Mouse (Mus musculus): ENCODE results near the gene 1700093K21Rik. TPM values are rescaled to one million over a fixed set of nuclear protein-coding genes. Genes with fewer than 3 reads are reported as not detected.
A peak's percentile ranks its signal among the peaks of the same experiment; 100 is the strongest.

1700093K21Rik gene
- polyA plus RNA-seq, 1 experiment: 0.90 TPM

DNA sequence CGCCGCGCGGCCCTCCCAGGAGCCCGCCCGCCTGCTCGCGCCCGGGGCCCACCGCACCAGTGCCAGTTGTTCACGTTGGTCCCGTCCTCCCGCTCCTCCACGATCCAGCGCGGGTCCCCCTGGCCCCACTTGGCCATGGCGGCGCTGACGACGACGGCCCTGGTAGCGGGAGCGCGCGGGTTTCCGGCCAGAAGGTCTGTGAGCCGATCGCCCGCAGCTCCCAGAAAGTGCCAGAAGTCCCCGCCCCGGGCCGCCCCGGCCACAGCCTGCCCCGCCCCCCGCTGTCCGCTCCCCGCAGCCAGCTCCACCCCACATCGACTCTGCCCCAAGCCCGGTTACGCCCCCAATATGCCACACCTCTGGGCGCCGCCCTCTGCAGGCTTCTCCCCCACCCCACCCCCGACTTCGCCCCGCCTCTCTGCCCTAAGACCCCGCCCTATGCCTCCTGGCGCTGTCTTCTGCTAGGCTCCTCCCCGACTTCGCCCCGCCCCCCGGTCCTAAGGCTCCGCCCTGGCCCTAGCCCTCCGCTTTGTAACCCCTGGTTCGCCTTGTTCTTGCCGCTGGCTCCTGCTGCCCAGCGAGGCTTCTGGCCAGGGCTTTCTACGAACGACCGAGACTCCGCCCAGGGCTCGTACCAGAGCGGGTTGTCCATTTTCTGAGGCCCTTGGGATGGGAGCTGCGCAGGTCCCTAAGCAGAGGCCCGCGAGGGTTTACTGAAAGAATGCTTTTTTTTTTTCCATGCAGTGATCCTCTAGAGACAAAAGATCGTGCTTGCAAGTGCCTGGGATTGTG lies 23.0 kb downstream of the 1700093K21Rik start, which contains the start of gene Ahsa2:
TSS of gene Ahsa2 (minus strand) at position 313 of the 792 bp plus-strand sequence.
- TF ChIP-seq POLR2A (IDR thresholded peaks at IDR 0.05; ENCODE audit: extremely low read depth, insufficient read depth, low read length) (peak; percentile 45; the same call in 1 of the 2 replicates), CTCF (IDR thresholded peaks at IDR 0.05; ENCODE audit: extremely low read depth, insufficient read depth, low read length) (no peak)
- Histone ChIP-seq H3K4me1 (ENCODE audit: control insufficient read depth, insufficient read depth, low read length) (peaks cover 11% of the 10 kb centered on the region), H3K27ac (ENCODE audit: insufficient read depth, low read length) (peak within 1 kb of the TSS; percentile 94), H3K4me3 (ENCODE audit: insufficient read depth, low read length) (peak within 1 kb of the TSS; percentile 88)

DNA sequence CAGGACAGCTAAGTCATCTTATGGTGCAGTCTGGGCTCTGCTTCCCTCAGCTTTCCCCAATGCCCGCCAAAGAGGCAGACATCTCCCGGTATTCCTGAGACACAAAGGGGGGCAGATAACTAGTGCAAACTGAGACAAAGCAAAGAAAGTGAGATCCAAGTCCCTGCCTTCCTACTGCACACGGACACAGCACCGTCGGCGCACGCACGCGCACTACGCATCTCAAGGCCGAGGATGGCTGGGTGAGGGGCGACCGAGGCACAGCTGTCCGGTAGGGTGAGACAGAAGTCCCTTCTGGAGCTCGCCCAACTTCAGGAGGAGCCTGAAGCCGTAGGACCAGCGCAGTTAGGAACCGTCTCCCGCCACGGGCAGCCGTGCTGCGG lies 23.6 kb downstream of the 1700093K21Rik start:
- TF ChIP-seq CTCF (IDR thresholded peaks at IDR 0.05; ENCODE audit: extremely low read depth, insufficient read depth, low read length) (no peak), POLR2A (IDR thresholded peaks at IDR 0.05; ENCODE audit: extremely low read depth, insufficient read depth, low read length) (peak; percentile 74; the same call in 1 of the 2 replicates)
- peaks cover 11% of the 10 kb centered on the region for H3K4me1 ChIP-seq (ENCODE audit: control insufficient read depth, insufficient read depth, low read length)
- H3K4me3 ChIP-seq (ENCODE audit: insufficient read depth, low read length): peak overlapping the region; percentile 88
- H3K27ac ChIP-seq (ENCODE audit: insufficient read depth, low read length): peak overlapping the region; percentile 94

DNA sequence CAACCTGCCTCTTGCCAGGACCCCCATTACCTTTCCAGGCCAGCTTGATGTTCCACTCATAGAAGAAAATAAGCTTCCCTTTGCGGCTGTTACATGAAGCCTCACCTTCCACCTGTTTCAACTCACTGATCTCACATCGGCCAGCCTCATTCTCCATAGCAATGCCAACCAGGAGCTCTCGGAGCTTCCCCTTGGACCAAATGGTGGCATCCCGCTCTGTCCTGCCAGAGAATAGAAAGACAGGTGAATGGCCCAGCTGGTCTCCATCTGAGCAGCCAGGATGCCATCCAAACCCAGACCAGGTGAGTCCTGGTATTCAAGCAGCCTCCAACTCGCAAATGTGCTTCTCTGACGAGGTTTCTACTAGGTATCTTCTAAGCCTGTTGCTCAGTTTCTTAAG lies 24.3 kb downstream of the 1700093K21Rik start:
- H3K4me1 ChIP-seq (ENCODE audit: control insufficient read depth, insufficient read depth, low read length): peaks cover 11% of the 10 kb centered on the region
- H3K4me3 ChIP-seq (ENCODE audit: insufficient read depth, low read length): peak overlapping the region; percentile 88
- no peak for TF ChIP-seq CTCF (IDR thresholded peaks at IDR 0.05; ENCODE audit: extremely low read depth, insufficient read depth, low read length)
- TF ChIP-seq POLR2A (IDR thresholded peaks at IDR 0.05; ENCODE audit: extremely low read depth, insufficient read depth, low read length): no peak
- H3K27ac ChIP-seq (ENCODE audit: insufficient read depth, low read length): no peak overlapping the region

DNA sequence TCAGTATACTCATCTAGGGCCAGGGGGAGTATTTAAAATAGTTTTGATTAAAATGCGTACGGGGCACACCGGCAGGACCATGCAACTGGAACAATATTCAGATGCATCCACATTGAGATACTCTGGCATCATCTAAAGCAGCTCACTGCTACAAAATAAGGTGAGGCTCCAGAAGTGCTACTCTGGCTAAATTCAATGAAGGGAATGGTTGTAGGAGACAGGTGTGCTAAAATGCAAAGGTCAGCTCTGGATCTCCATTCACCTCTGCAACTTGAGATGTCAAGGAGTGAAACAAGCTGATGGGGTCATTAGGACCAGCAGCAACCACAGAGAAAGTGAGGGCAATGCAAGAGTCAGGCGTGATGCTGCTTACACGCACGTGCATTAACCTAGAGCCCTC lies 25.7 kb downstream of the 1700093K21Rik start:
- TF ChIP-seq POLR2A (IDR thresholded peaks at IDR 0.05; ENCODE audit: extremely low read depth, insufficient read depth, low read length): no peak
- no peak for TF ChIP-seq CTCF (IDR thresholded peaks at IDR 0.05; ENCODE audit: extremely low read depth, insufficient read depth, low read length)
- H3K4me3 ChIP-seq (ENCODE audit: insufficient read depth, low read length): no peak overlapping the region
- no peak overlapping the region for H3K27ac ChIP-seq (ENCODE audit: insufficient read depth, low read length)
- H3K4me1 ChIP-seq (ENCODE audit: control insufficient read depth, insufficient read depth, low read length): peaks cover 11% of the 10 kb centered on the region

DNA sequence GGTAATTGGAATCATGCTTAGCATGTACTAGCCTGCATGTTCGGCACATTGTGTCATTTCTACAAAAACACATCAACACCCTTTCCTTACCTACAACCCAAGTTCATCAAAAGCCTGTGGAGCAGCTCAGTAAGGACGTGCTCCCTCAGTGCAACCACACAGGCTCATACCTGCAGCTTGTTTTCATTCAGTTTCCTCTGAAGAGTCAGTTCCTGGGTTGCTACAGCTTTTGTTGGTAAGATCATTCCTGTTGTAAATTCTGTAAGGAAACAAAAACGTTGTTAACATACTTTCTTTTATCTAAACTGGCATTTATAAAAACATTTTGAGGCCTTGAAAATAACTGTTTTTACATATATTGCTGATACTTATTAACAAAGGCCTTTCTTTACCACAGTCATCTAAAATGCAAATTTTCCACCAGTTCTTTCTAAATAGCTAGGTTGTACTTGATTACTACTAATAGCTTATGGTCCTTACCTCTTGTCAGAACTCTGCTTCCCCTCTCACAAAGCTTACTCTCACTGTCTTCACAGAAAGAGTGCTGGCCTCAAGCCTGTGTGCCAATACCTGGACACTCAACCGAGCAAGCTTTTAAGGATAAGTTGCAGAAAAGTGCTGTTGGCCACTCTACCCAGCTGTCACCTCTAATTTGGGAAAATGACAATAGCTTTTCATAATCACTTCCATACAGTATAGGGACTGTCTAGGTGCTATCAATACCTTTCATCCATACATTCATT lies 28.7 kb downstream of the 1700093K21Rik start:
- no peak for TF ChIP-seq CTCF (IDR thresholded peaks at IDR 0.05; ENCODE audit: extremely low read depth, insufficient read depth, low read length)
- no peak for TF ChIP-seq POLR2A (IDR thresholded peaks at IDR 0.05; ENCODE audit: extremely low read depth, insufficient read depth, low read length)
- H3K4me1 ChIP-seq (ENCODE audit: control insufficient read depth, insufficient read depth, low read length): peaks cover 11% of the 10 kb centered on the region
- no peak overlapping the region for H3K27ac ChIP-seq (ENCODE audit: insufficient read depth, low read length)
- no peak overlapping the region for H3K4me3 ChIP-seq (ENCODE audit: insufficient read depth, low read length)

DNA sequence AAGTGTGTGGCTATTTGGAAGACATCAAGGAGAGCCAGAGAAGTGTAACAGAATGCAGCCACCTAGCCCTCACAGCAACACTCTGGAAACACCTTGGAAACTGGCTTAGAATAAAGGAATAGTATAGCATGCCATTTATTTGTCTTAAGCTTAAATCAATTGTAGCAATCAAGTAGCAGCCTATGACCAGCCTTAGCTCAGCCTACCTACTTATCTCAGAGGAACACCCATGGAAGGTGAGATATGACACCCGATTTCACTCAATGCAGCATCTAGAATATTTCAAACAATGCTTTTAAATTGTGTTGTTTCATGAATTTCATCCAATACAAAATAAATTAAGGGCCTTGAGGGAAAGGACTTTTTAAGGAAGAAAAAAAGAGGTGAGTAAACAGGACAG lies 31.0 kb downstream of the 1700093K21Rik start:
- Histone ChIP-seq H3K27ac (ENCODE audit: insufficient read depth, low read length) (no peak overlapping the region), H3K4me1 (ENCODE audit: control insufficient read depth, insufficient read depth, low read length) (peaks cover 2% of the 10 kb centered on the region), H3K4me3 (ENCODE audit: insufficient read depth, low read length) (no peak overlapping the region)
- TF ChIP-seq CTCF (IDR thresholded peaks at IDR 0.05; ENCODE audit: extremely low read depth, insufficient read depth, low read length) (no peak), POLR2A (IDR thresholded peaks at IDR 0.05; ENCODE audit: extremely low read depth, insufficient read depth, low read length) (no peak)

Other genes with a start within 250 kb of the 1700093K21Rik start
- 50.7 and 51.2 TPM in 2 replicates for gene Usp34, start 214.3 kb downstream of the 1700093K21Rik start, polyA plus RNA-seq (2012; rRNA removed)
- 39.0 and 40.0 TPM in 2 replicates for gene Ahsa2, start 23.1 kb downstream of the 1700093K21Rik start, polyA plus RNA-seq (2012; rRNA removed)
- gene 0610010F05Rik, start 112.5 kb upstream of the 1700093K21Rik start, polyA plus RNA-seq (2012; rRNA removed): 24.3 and 24.6 TPM in 2 replicates
- gene Pus10, start 144.5 kb upstream of the 1700093K21Rik start, polyA plus RNA-seq (2012; rRNA removed): 9.5 and 10.4 TPM in 2 replicates
- gene Pex13, start 144.8 kb upstream of the 1700093K21Rik start, polyA plus RNA-seq (2012; rRNA removed): 15.5 and 16.9 TPM in 2 replicates
- gene Rel, start 249.8 kb upstream of the 1700093K21Rik start, polyA plus RNA-seq (2012; rRNA removed): 2.0 and 2.2 TPM in 2 replicates

All from cortical plate, adult 2 months (tissue).